Mouse (Mus musculus): Measurements from ENCODE around the gene Syt6.
A peak's percentile ranks its signal among the peaks of the same experiment; 100 is the strongest.

Syt6 gene

GRCm38 (mm10) chr3:103575156-103575892 is at the start of gene Syt6:
TSS of gene Syt6 (plus strand) at chr3:103575231.
- DNase-seq = no peak

GRCm38 (mm10) chr3:103526201-103526704 is 48.8 kb upstream of the Syt6 start:
- DNase-seq = no peak

GRCm38 (mm10) chr3:103526864-103527263 is 48.2 kb upstream of the Syt6 start:
- no peak for DNase-seq

- DNase-seq = no peak
Observed at GRCm38 (mm10) chr3:103534036-103534435, 41.0 kb upstream of the Syt6 start.

- DNase-seq = no peak
Observed at GRCm38 (mm10) chr3:103535207-103535606, 39.8 kb upstream of the Syt6 start.

- peak; percentile 21 for DNase-seq
Observed at GRCm38 (mm10) chr3:103539148-103539547, 35.9 kb upstream of the Syt6 start.

- no peak for DNase-seq
Observed at GRCm38 (mm10) chr3:103546166-103546565, 28.9 kb upstream of the Syt6 start.

GRCm38 (mm10) chr3:103546626-103547025 is 28.4 kb upstream of the Syt6 start:
- DNase-seq = no peak

- DNase-seq = no peak
Observed at GRCm38 (mm10) chr3:103550236-103550635, 24.8 kb upstream of the Syt6 start.

GRCm38 (mm10) chr3:103567226-103567625 is 7.8 kb upstream of the Syt6 start:
- no peak for DNase-seq

GRCm38 (mm10) chr3:103572526-103572925 is 2.5 kb upstream of the Syt6 start:
- DNase-seq = no peak

- DNase-seq = no peak
Observed at GRCm38 (mm10) chr3:103573106-103573790, 1.8 kb upstream of the Syt6 start.

- peak; percentile 89 for DNase-seq
Observed at GRCm38 (mm10) chr3:103573791-103574166, 1.3 kb upstream of the Syt6 start.

GRCm38 (mm10) chr3:103574566-103575155 is 370 bp upstream of the Syt6 start:
- no peak for DNase-seq

- no peak for DNase-seq
Observed at GRCm38 (mm10) chr3:103575893-103576641, 1.0 kb downstream of the Syt6 start.

- DNase-seq = no peak
Observed at GRCm38 (mm10) chr3:103587136-103587535, 12.1 kb downstream of the Syt6 start.

GRCm38 (mm10) chr3:103587672-103588071 is 12.6 kb downstream of the Syt6 start:
- DNase-seq = no peak

- no peak for DNase-seq
Observed at GRCm38 (mm10) chr3:103589636-103590035, 14.6 kb downstream of the Syt6 start.

- DNase-seq = no peak
Observed at GRCm38 (mm10) chr3:103592636-103593035, 17.6 kb downstream of the Syt6 start.

- DNase-seq = no peak
Observed at GRCm38 (mm10) chr3:103593631-103594030, 18.6 kb downstream of the Syt6 start.

GRCm38 (mm10) chr3:103595271-103595810 is 20.3 kb downstream of the Syt6 start:
- DNase-seq = no peak

GRCm38 (mm10) chr3:103597586-103597985 is 22.6 kb downstream of the Syt6 start:
- DNase-seq = no peak

GRCm38 (mm10) chr3:103601011-103601410 is 26.0 kb downstream of the Syt6 start:
- DNase-seq = peak; percentile 41
